Mouse (Mus musculus): ENCODE data around the gene Selenos.

Selenos gene

DNA sequence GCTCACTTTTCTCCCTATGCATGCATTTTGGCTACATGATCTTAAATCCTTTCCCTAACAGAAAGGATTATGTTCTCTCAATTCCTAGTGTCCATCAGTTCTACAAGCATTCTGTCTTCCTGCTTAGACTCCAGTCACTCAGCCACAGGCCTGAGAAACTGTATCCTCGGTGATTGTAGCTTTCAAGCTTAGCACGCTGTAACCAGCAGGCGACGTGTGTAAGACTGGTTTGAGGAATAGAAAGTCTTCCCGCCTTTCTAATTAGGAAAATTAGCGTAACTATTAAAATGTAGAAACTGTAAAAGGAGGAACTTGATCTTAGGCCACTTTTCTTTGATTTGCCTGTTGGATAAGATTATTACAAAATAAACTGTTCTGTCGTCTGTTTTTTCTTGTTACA is 39.3 kb downstream of the Selenos start:
- ATAC-seq (ENCODE audit: low TSS enrichment): no peak

DNA sequence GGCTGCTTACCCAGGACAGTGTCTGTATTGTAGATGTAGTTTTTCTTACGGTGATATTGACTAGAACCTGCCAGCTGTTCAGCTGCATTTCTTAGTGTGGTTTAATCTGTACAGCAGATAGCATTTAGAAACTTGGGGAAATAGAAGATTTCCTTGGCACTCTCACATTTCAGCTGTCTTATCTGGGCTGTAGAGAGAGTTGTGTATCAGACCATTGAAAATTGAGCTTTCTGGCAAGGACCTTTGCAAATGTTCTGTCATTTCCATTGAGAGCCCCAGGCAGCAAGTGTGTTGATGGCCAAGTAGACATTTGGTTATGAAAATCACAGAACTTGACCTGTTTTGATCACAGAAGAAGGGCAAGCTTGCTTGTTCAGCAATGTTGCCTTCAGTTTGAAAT is 40.7 kb downstream of the Selenos start:
- no peak for ATAC-seq (ENCODE audit: low TSS enrichment)

DNA sequence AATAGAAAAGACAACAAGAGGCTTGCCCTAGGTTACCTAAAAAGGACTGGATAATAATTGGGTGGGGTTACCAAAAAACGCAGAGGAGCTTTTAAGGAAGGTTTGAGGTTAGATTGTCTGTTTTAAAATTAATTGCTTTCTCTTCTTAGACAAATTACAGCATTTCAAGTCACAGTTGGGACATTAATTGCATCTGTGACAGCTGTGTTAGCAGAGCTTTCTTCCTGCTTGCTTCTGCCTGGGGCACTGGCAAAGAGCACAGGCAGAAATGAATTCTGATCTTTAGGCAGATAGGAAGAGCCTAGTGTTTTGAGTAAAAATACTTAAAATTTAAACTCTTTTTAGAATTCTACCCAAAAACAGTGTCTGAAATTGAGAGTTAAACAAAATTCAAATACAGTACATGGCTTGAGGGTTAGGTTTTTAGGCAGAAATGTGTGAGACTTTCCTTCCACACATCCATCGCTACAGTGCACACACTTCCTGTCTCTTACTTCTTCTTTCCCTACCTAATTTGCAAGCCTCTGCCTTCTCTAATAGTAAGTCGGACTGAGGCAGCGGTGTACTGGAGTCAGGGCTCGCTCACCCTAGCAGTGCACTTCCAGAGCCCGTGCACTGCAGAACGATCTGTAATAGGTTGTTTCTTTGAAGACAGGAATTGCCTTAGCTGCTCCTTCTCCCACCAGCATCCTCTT is 41.4 kb downstream of the Selenos start:
- ATAC-seq (ENCODE audit: low TSS enrichment): no peak

DNA sequence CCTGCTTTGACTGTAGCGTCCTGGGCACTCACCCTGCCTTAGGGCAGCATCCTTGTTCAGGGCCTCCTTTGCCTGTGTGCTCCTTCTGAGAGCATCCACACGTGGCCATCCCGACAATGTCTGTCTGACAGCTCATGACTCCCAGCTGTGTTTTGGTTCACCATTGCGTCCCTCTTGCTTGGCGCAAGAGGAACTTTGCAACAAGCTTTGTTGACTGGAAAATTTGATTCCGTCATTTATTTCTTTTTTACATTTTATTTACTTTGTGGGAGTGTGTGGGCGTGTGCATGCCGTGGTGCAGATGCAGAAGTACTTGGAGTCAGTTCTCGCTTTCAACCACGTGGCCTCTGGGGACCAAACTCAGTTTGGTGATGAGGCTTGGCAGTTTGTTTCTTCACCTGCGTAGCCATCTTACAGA is 45.1 kb downstream of the Selenos start:
- ATAC-seq (ENCODE audit: low TSS enrichment): no peak

DNA sequence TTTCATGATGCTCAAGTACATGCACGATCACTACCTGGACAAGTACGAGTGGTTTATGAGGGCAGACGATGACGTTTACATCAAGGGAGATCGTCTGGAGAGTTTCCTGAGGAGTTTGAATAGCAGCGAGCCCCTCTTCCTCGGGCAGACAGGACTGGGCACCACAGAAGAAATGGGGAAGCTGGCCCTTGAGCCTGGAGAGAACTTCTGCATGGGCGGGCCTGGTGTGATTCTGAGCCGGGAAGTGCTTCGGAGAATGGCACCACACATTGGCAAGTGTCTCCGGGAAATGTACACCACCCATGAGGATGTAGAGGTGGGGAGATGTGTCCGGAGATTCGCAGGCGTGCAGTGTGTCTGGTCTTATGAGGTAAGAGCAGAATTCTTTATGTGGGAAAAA is 45.9 kb downstream of the Selenos start:
- no peak for ATAC-seq (ENCODE audit: low TSS enrichment)

DNA sequence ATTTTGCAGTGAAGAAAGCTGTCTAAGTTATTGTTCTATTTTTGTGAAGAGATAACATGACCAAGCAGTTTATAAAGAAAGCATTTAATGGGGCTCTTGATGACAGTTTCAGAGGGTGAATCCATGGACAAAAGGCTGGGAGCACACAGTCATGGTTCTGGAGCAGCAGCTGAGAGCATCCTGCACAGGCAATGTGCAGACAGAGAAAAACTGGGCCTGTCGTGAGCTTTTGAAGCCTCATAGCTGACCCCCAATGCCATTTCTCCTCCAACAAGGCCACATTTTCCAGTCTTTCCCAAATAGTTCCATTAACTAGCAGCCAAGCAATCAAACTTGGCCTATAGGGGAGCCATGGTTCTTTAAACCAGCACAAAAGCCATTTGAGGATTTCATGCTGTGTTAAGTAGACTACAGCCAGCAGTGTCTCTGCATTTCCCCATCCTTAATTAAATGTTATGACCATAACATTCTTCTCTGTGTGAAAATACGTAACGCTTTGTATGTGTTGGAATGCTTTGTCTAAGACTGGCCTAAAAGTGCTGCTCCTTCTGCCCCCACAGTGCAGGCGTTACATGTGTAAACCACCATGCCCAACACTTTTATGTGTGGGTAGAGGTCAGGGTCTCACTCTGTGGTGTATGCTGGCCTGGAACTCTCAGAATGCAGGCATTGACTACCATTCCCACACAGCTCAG is 48.6 kb downstream of the Selenos start:
- ATAC-seq (ENCODE audit: low TSS enrichment): no peak

DNA sequence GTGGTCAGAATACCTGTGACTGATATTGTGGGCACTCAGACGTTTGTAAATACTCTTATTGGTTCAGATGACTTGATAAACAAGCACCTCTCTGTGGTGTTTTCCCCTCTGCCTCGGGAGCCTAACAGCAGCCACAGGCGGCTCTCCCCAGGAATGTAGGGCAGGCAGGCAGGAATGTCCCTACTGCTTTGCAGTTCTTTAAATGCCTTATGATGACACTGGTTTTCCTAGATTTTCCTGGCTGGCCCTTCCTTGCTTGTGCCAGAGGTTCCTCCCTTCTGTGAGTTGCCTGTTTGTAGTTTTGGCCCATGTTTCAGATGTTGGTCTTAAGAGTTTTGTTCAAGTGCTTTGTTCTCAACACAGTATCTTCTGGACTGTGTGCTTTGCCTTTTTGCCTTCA is 49.4 kb downstream of the Selenos start:
- ATAC-seq (ENCODE audit: low TSS enrichment): no peak

DNA sequence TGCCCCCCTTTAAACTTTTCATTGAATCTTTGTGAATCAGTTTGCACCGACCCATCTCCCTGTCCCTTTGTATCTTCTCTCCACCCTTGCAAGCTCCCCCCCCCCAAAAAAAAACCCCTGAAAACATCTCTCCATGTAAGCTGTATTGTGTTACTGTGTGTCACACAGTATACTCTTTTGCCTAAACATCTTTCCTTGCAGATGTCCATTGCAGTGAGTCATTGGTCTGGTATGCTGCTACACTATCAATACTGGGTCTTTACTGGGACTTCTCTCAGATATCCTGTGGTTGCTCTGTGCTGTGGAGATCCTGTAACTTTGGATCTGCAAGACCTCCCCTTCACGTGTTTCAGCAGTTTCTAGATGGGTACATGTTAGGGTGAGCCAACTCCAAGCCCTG is 50.8 kb downstream of the Selenos start:
- ATAC-seq (ENCODE audit: low TSS enrichment): no peak

DNA sequence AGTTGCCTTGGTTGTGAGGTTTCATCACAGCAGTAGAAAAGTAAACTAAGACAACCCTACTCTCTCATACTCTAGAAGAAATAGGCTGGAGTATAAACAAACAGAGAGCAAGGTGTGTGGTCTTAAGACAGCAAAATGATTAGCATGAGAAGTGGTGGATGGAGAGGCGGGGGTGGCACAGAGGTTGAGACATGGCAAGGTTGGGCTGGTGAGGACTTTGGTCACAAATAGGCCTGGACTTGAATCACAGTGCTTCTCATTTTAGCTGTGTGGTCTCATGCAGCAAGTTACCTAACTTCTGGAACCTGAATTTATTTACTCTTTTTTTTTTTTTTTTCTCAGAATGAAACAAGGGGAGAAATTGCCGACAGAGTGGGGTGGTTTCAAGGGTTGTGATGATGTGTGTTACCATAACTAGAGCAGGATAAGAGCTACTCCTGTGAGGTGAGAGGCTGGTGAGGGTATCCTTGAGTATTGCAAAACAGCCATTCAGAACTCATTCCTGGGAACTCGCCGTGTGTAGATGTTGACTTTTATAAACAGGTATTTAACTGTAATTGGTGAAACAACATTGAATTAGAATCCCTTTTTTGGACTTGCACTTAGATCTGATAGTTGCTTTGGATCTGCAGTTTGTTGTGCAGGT is 52.5 kb downstream of the Selenos start:
- no peak for ATAC-seq (ENCODE audit: low TSS enrichment)

DNA sequence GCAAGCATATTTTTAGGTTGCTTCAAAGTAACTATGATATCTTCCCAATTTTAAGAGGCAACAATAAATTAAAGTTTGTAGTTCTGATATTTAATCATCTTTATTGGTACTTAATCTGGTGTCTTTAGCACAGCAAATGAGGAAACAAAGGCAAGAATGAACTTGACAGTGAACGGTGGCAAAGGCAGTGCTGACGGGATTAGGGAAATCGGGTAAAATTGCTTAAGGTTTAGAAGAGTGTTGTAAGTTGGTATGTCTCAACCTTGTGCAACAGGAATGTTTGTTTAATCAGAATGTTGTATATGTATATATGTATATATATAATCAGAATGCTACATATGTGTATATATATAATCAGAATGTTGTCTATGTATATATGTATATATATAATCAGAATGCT is 54.7 kb downstream of the Selenos start:
- ATAC-seq (ENCODE audit: low TSS enrichment): no peak

DNA sequence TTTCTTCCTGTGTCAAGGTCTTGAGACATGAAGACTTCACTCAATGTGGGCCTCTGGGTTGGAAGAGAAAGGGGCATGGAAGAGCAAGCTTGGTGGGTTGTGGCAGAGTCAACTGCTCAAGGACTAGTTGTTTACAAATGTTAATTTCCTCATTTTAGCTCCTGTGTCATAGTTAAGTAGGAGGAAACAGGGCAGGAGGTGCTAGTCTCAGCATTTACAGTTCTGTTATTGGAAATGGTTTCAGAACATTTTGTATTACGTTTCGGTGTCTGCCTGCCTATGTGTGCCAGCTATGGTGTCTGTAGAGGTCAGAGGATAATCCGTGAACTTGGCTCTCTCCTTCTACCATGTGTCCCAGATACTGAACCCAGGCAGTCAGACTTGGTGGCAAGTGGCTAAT is 56.2 kb downstream of the Selenos start:
- ATAC-seq (ENCODE audit: low TSS enrichment): no peak; the same call in 1 of the 2 replicates

DNA sequence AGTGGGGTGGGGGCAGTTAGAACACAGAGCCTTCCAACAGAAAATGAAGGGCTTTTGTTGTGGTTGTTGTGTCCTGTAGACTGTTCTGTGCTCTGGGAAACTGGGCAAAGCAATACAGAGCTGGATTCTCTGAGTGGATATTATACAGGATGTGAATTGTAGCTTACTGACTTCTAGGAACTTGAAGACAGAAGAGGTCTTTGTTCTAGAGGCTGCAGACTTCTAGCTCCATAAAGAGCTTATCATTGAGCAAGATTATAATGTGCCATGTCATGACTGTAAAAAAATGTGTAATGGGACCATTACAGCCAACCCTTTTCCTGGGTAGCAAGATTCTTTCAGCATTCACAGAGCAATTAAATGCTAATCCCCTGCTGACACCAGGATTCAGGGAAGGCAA is 56.7 kb downstream of the Selenos start:
- no peak for ATAC-seq (ENCODE audit: low TSS enrichment)

DNA sequence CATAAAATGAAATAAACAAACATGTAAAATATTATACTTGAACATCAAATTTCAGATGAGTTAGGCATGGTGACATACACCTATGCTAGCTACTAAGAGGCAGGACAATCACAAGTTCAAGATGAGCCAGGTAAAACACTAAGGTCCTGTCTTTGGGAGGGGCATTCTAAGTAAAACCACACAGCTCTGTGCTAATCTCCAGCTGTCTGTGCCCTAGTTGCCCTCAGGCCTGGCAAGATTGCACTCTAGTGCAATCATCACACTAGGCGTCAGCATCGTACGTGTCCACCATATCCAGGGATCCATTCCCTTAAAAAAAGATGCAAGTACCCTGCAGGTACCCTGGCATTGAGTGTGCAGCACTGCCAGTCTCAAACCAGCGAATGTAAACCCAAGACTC is 57.9 kb downstream of the Selenos start:
- no peak for ATAC-seq (ENCODE audit: low TSS enrichment)

DNA sequence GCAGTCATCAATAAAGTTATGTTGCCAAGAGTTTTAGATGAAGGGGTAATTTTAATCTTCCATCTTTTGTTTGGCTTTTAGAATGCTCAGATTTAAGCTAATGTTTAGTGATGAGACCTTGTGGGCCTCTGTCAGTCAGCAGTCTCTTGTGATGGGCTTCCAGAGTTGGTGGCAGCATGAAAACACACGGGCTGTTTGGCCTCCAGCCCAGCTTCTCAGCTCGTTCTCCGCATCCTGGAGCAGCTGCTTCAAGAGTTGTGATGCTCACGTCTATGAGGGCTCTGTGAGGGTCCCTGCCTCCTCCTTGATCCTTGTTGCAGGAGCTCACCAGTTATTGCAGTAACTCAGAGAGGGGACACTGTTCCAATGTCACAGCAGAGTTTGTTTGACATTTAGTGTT is 58.9 kb downstream of the Selenos start:
- no peak for ATAC-seq (ENCODE audit: low TSS enrichment)

DNA sequence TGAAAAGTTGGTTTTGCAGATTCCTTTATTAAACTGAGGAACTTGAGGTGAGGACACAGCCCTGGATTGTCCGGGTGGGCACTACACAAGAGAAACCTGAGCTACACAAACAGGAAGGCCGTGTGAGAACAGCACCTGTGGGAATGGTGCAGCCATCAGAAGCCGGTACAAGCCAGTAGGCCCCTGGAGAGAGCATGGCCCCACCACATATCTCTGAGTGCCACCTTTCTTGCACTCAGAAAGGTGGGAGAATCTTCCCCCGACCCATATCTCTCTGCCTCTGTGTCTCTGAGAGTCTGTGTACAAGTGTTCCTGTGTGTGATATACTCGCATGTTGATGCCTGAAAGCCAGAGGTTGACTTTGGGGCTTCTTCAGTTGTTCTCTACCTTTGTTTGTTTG is 59.4 kb downstream of the Selenos start:
- ATAC-seq (ENCODE audit: low TSS enrichment): no peak
